Mouse (Mus musculus) ES-E14 (cell line): Measurements from ENCODE around the gene Brms1. TPM values are rescaled to one million over a fixed set of nuclear protein-coding genes. Genes with fewer than 3 reads are reported as not detected.
A peak's percentile ranks its signal among the peaks of the same experiment; 100 is the strongest.

Source experiments
- DNase-seq: peaks from one replicate; pipeline ENCODE4 v3.0.0-alpha.2; 2013; ENCODE audit warnings: low read depth, low spot score
- H3K27ac ChIP-seq: 2 replicates; pipeline ENCODE4 v1.5.1; 2012; ENCODE audit warnings: low read depth, mild to moderate bottlenecking, low read length, moderate library complexity, mixed read lengths; ENCODE audit not compliant: poor library complexity, insufficient read depth, severe bottlenecking
- H3K36me3 ChIP-seq: 2 replicates; pipeline ENCODE4 v1.6.1; 2012; ENCODE audit warnings: mild to moderate bottlenecking, low read length, moderate library complexity, mixed read lengths; ENCODE audit not compliant: control insufficient read depth, poor library complexity, insufficient read depth, severe bottlenecking
- H3K4me1 ChIP-seq, 2 experiments: fragments of 150-350 bp in 1 of 2; sonication (generic) in 1 of 2; 2 replicates each; pipeline ENCODE4 v1.6.1; 2012; ENCODE audit warnings: low read length in 2 of 2, mild to moderate bottlenecking in 1 of 2, mixed read lengths in 1 of 2; ENCODE audit not compliant: control insufficient read depth in 2 of 2, insufficient read depth in 2 of 2, poor library complexity in 1 of 2
- H3K4me3 ChIP-seq, 2 experiments: fragments of 150-350 bp in 1 of 2; sonication (generic) in 1 of 2; 2 replicates each; pipeline ENCODE4 v1.5.1; 2012; ENCODE audit warnings: low read length in 2 of 2, low read depth in 1 of 2, mild to moderate bottlenecking in 1 of 2, mixed read lengths in 1 of 2; ENCODE audit not compliant: insufficient read depth in 1 of 2, poor library complexity in 1 of 2, severe bottlenecking in 1 of 2
- H3K9ac ChIP-seq: 2 replicates; pipeline ENCODE4 v1.6.1; 2012; ENCODE audit warnings: low read depth, mild to moderate bottlenecking, low read length, mixed read lengths; ENCODE audit not compliant: poor library complexity, insufficient read depth, severe bottlenecking
- H3K9me3 ChIP-seq: fragments of 150-350 bp; sonication (generic); 2 replicates; pipeline ENCODE4 v1.6.1; 2012; ENCODE audit warnings: low read depth, mild to moderate bottlenecking, low read length; ENCODE audit not compliant: control insufficient read depth, insufficient read depth
- CHD2 ChIP-seq: IDR thresholded peaks from 2 replicates; pipeline ENCODE4 v1.6.1; 2014; ENCODE audit warnings: mild to moderate bottlenecking, low read depth, low read length, inconsistent platforms
- HCFC1 ChIP-seq: IDR thresholded peaks from 2 replicates; pipeline ENCODE4 v1.6.1; 2012; ENCODE audit warnings: low read length, inconsistent platforms, borderline replicate concordance; ENCODE audit not compliant: insufficient read depth
- MAFK ChIP-seq: IDR thresholded peaks from 2 replicates; pipeline ENCODE4 v1.6.1; 2014; ENCODE audit warnings: mild to moderate bottlenecking, low read depth, low read length, inconsistent platforms; ENCODE audit not compliant: insufficient read depth
- ZC3H11A ChIP-seq: IDR thresholded peaks from 2 replicates; pipeline ENCODE4 v1.6.1; 2012; ENCODE audit warnings: low read depth, mild to moderate bottlenecking, inconsistent platforms, low read length, borderline replicate concordance
- ZNF384 ChIP-seq: IDR thresholded peaks from 2 replicates; pipeline ENCODE4 v1.6.1; 2012; ENCODE audit warnings: low read depth, low read length, inconsistent platforms
- in situ Hi-C, 2 experiments: fragments of 600-800 bp; cut with MboI; formaldehyde crosslinking; loops; one replicate each; pipeline ENCODE4 v1.15.1; 2025; ENCODE audit warnings: low sequenced_read_pairs in 2 of 2, inconsistent platforms in 1 of 2; ENCODE audit not compliant: unreplicated experiment in 2 of 2
- total RNA-seq: library from RNA; depleted of rRNA; stranded (reverse); fragments of 300-350 nt; gene quantifications from 2 replicates; pipeline ENCODE4 v1.2.3, GENCODE M21; 2012

The Brms1 gene
- total RNA-seq, 1 experiment = 24.1 TPM

- Histone ChIP-seq H3K9ac (no peak overlapping the region), H3K36me3 (no peaks in the 10 kb centered on the region), H3K4me3 (no peak overlapping the region), H3K9me3 (no peaks in the 10 kb centered on the region), H3K27ac (no peak overlapping the region), H3K4me1 (peaks cover 2 to 19% of the 10 kb centered on the region in 2 experiments)
- TF ChIP-seq HCFC1 (no peak), CHD2 (no peak), ZC3H11A (no peak), ZNF384 (no peak), MAFK (no peak)
- in situ Hi-C loops = no loop called here
- DNase-seq = no peak
Measured at GRCm38 (mm10) chr19:5013138-5013537, 28.0 kb upstream of the Brms1 start.

DNA sequence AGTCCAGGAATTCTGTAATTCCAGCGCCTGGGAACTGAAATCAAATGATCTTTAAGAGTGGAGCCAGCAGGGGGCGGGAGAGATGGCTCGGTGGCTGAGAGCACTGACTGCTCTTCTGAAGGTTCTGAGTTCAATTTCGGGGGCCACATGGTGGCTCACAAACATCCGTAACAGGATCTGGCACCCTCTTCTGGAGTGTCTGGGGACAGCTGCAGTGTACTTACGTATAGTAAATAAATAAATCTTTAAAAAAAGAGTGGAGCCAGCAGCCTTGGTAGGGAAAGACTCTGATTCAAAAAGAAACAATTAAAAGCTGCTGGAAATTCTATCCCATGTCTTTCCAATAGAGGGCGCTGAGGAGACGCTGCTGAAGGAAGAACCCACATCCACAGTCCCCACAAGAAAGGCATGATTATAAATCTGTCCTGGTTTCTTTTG lies 26.2 kb upstream of the Brms1 start:
- in situ Hi-C loops = no loop called here
- Histone ChIP-seq H3K9ac (no peak overlapping the region), H3K9me3 (no peaks in the 10 kb centered on the region), H3K27ac (no peak overlapping the region; the same call in 1 of the 2 replicates), H3K4me3 (no peak overlapping the region), H3K4me1 (peaks cover 4 to 20% of the 10 kb centered on the region in 2 experiments), H3K36me3 (no peaks in the 10 kb centered on the region)
- DNase-seq = peak; percentile 86
- TF ChIP-seq ZC3H11A = no peak
- TF ChIP-seq CHD2 = no peak
- no peak for TF ChIP-seq MAFK
- TF ChIP-seq HCFC1 = no peak
- no peak for TF ChIP-seq ZNF384

GRCm38 (mm10) chr19:5016221-5016742 lies 24.9 kb upstream of the Brms1 start:
- DNase-seq = peak; percentile 51
- no peaks in the 10 kb centered on the region for H3K36me3 ChIP-seq
- H3K4me3 ChIP-seq = peak overlapping the region; percentile 9 to 29; a peak in 1 of 4 replicates
- peak overlapping the region; percentile 49 for H3K9ac ChIP-seq
- H3K9me3 ChIP-seq = no peaks in the 10 kb centered on the region
- in situ Hi-C loops = no loop called here
- H3K4me1 ChIP-seq = peaks cover 4 to 20% of the 10 kb centered on the region in 2 experiments
- peak overlapping the region; percentile 85 for H3K27ac ChIP-seq
- TF ChIP-seq ZC3H11A = no peak
- TF ChIP-seq CHD2 = 0 out of 2 replicates have a peak, but pooled peaks have one; percentile 47
- TF ChIP-seq ZNF384 = no peak

DNA sequence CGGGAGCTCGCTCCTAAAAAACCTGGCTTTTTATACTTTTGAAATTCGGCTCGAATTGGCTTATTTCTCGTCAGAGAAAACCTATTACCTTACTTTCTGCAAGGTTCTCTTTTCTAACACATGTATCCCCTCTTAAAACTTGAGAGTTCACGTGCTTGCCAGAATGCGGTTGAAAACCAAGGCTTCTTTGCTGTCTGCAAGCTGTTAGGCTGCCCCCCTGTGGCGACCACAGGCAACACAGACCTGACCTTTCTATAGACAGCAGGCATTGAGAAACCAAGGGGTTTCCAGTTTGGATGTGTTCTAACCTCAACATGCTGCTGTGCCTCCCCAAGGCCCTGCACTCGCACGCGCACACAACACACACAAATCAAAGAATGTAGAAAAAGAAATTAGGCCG lies 24.4 kb upstream of the Brms1 start:
- H3K4me3 ChIP-seq = 0 out of 4 replicates have a peak overlapping the region, but pooled peaks of 1 of the 2 experiments have one; percentile 29

GRCm38 (mm10) chr19:5017611-5018010 lies 23.5 kb upstream of the Brms1 start:
- no peak overlapping the region for H3K4me3 ChIP-seq
- H3K4me1 ChIP-seq = peaks cover 4 to 20% of the 10 kb centered on the region in 2 experiments
- TF ChIP-seq ZC3H11A (no peak), MAFK (no peak), HCFC1 (no peak), CHD2 (no peak), ZNF384 (no peak)
- H3K27ac ChIP-seq = no peak overlapping the region
- in situ Hi-C loops = no loop called here
- H3K9me3 ChIP-seq = no peaks in the 10 kb centered on the region
- no peaks in the 10 kb centered on the region for H3K36me3 ChIP-seq
- no peak for DNase-seq
- no peak overlapping the region; the same call in 1 of the 2 replicates for H3K9ac ChIP-seq

More for the DNA sequence above, 24.4 kb upstream of the Brms1 start:
- peaks cover 4 to 20% of the 10 kb centered on the region in 2 experiments for H3K4me1 ChIP-seq
- TF ChIP-seq MAFK = no peak
- TF ChIP-seq ZNF384 = peak; percentile 42; the same call in 1 of the 2 replicates
- peak overlapping the region; percentile 37 for H3K9ac ChIP-seq
- H3K36me3 ChIP-seq = no peaks in the 10 kb centered on the region
- H3K27ac ChIP-seq = peak overlapping the region; percentile 85
- H3K9me3 ChIP-seq = no peaks in the 10 kb centered on the region
- in situ Hi-C loops = no loop called here
- peak; percentile 71 for DNase-seq
